Mouse (Mus musculus): Measurements from ENCODE around the gene Ctsw. TPM values are rescaled to one million over a fixed set of nuclear protein-coding genes. Genes with fewer than 3 reads are reported as not detected.

Ctsw gene
- polyA plus RNA-seq, 1 experiment from 2014 or later = 0.53 TPM

DNA sequence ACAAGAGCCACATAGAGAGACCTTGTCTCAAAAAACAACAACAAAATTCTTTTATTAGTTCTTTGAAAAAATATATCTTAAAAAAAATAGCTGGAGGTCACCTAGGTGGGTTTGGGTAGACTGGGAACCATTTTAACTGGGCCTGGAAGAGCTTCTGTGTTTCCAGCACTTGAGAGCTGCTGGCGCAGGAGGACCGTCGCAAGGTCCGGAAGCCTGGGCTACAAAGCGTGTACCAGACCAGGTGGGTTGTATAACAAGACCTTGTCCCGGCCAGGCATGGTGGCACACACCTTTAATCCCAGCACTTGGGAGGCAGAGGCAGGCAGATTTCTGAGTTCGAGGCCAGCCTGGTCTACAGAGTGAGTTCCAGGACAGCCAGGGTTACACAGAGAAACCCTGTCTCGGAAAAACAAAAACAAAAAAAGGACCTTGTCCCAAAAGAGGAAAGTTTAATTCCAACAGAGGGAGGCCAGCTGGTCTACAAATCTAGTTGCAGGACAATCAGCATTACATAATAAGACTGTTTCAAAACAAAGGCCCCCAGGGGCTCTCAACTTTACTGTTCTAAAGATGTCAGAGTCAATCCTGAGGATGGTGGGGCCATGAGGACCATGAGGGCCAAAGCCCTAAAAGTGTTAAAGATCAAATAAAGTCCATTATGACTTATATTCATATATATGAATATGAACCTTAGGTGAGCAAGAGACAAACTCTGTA, 49.4 kb downstream of the Ctsw start:
- ATAC-seq (ENCODE audit: low read depth) (no peak), DNase-seq (no peak)
- Histone ChIP-seq H3K9me3 (replicated peaks) (no peaks in the 10 kb centered on the region), H3K9ac (no peak overlapping the region), H3K27me3 (no peaks in the 10 kb centered on the region), H3K36me3 (peaks cover 39% of the 10 kb centered on the region), H3K4me2 (no peak overlapping the region), H3K27ac (no peak overlapping the region), H3K4me1 (replicated peaks) (peaks cover 30% of the 10 kb centered on the region), H3K4me3 (replicated peaks) (no peak overlapping the region)
- WGBS (ENCODE audit: insufficient replicate concordance) = 86% methylated on average over 8 of the region's 8 CpGs

Other genes starting within 250 kb of the Ctsw start
- gene Pacs1, start 195.4 kb downstream of the Ctsw start, polyA plus RNA-seq (2015; fragmentation: Nextera tagmentation; extraction: Ambion mirVana) = 7.7 and 10.4 TPM in 2 replicates
- gene Sf3b2, start 173.1 kb downstream of the Ctsw start, polyA plus RNA-seq (2015; fragmentation: Nextera tagmentation; extraction: Ambion mirVana) = 157 TPM in 2 replicates
- gene Gal3st3, start 170.2 kb downstream of the Ctsw start, polyA plus RNA-seq (2015; fragmentation: Nextera tagmentation; extraction: Ambion mirVana) = 0.15 and 0.17 TPM in 2 replicates
- gene Catsper1, start 132.8 kb downstream of the Ctsw start, polyA plus RNA-seq (2015; fragmentation: Nextera tagmentation; extraction: Ambion mirVana) = not detected in 2 replicates
- gene Cst6, start 118.9 kb downstream of the Ctsw start, polyA plus RNA-seq (2015; fragmentation: Nextera tagmentation; extraction: Ambion mirVana) = 0.34 and 0.39 TPM in 2 replicates
- 39.6 and 42.6 TPM in 2 replicates for gene Eif1ad, start 101.8 kb downstream of the Ctsw start, polyA plus RNA-seq (2015; fragmentation: Nextera tagmentation; extraction: Ambion mirVana)
- 337 and 338 TPM in 2 replicates for gene Banf1, start 101.3 kb downstream of the Ctsw start, polyA plus RNA-seq (2015; fragmentation: Nextera tagmentation; extraction: Ambion mirVana)
- 35.1 and 41.0 TPM in 2 replicates for gene Sart1, start 79.8 kb downstream of the Ctsw start, polyA plus RNA-seq (2015; fragmentation: Nextera tagmentation; extraction: Ambion mirVana)
- 0.12 TPM in 1 of 2 replicates, not detected in the other for gene Tsga10ip, start 66.0 kb downstream of the Ctsw start, polyA plus RNA-seq (2015; fragmentation: Nextera tagmentation; extraction: Ambion mirVana)
- 90.0 and 94.5 TPM in 2 replicates for gene Drap1, start 43.5 kb downstream of the Ctsw start, polyA plus RNA-seq (2015; fragmentation: Nextera tagmentation; extraction: Ambion mirVana)
- gene AI837181, start 43.4 kb downstream of the Ctsw start, polyA plus RNA-seq (2015; fragmentation: Nextera tagmentation; extraction: Ambion mirVana) = 18.0 and 19.0 TPM in 2 replicates
- not detected in 2 replicates for gene Fosl1, start 21.0 kb downstream of the Ctsw start, polyA plus RNA-seq (2015; fragmentation: Nextera tagmentation; extraction: Ambion mirVana)
- 2.0 and 2.1 TPM in 2 replicates for gene Ccdc85b, start 10.6 kb downstream of the Ctsw start, polyA plus RNA-seq (2015; fragmentation: Nextera tagmentation; extraction: Ambion mirVana)
- gene Fibp, start 7.9 kb downstream of the Ctsw start, polyA plus RNA-seq (2015; fragmentation: Nextera tagmentation; extraction: Ambion mirVana) = 34.0 and 34.7 TPM in 2 replicates
- 20.4 and 21.4 TPM in 2 replicates for gene Efemp2, start 5.4 kb upstream of the Ctsw start, polyA plus RNA-seq (2015; fragmentation: Nextera tagmentation; extraction: Ambion mirVana)
- gene Mus81, start 19.9 kb upstream of the Ctsw start, polyA plus RNA-seq (2015; fragmentation: Nextera tagmentation; extraction: Ambion mirVana) = 16.3 and 16.8 TPM in 2 replicates
- gene Cfl1, start 21.9 kb upstream of the Ctsw start, polyA plus RNA-seq (2015; fragmentation: Nextera tagmentation; extraction: Ambion mirVana) = 1,341 and 1,482 TPM in 2 replicates
- 0.09 TPM in 1 of 2 replicates, not detected in the other for gene 1700020D05Rik, start 35.3 kb upstream of the Ctsw start, polyA plus RNA-seq (2015; fragmentation: Nextera tagmentation; extraction: Ambion mirVana)
- gene Snx32, start 42.0 kb upstream of the Ctsw start, polyA plus RNA-seq (2015; fragmentation: Nextera tagmentation; extraction: Ambion mirVana) = 6.4 and 7.0 TPM in 2 replicates
- gene Ovol1, start 92.1 kb upstream of the Ctsw start, polyA plus RNA-seq (2015; fragmentation: Nextera tagmentation; extraction: Ambion mirVana) = 0.06 and 0.09 TPM in 2 replicates
- gene Ap5b1, start 99.5 kb upstream of the Ctsw start, polyA plus RNA-seq (2015; fragmentation: Nextera tagmentation; extraction: Ambion mirVana) = 2.3 and 2.9 TPM in 2 replicates
- 164 and 176 TPM in 2 replicates for gene Rnaseh2c, start 133.4 kb upstream of the Ctsw start, polyA plus RNA-seq (2015; fragmentation: Nextera tagmentation; extraction: Ambion mirVana)
- 21.7 and 23.8 TPM in 2 replicates for gene Kat5, start 141.7 kb upstream of the Ctsw start, polyA plus RNA-seq (2015; fragmentation: Nextera tagmentation; extraction: Ambion mirVana)
- gene Rela, start 169.0 kb upstream of the Ctsw start, polyA plus RNA-seq (2015; fragmentation: Nextera tagmentation; extraction: Ambion mirVana) = 24.5 and 28.8 TPM in 2 replicates
- 23.3 and 24.6 TPM in 2 replicates for gene Sipa1, start 195.2 kb upstream of the Ctsw start, polyA plus RNA-seq (2015; fragmentation: Nextera tagmentation; extraction: Ambion mirVana)
- 13.8 and 15.9 TPM in 2 replicates for gene Map3k11, start 220.2 kb upstream of the Ctsw start, polyA plus RNA-seq (2015; fragmentation: Nextera tagmentation; extraction: Ambion mirVana)
- gene Pcnx3, start 220.4 kb upstream of the Ctsw start, polyA plus RNA-seq (2015; fragmentation: Nextera tagmentation; extraction: Ambion mirVana) = 9.1 and 10.1 TPM in 2 replicates
- gene Kcnk7, start 235.9 kb upstream of the Ctsw start, polyA plus RNA-seq (2015; fragmentation: Nextera tagmentation; extraction: Ambion mirVana) = 0.21 and 0.46 TPM in 2 replicates

Data from liver, embryonic 13.5 days (tissue).